ENCODE assay signal across 8 mouse cellular contexts in genomic region chr16:23225821-23226600, GRCm38 (mm10). TPM values are rescaled to one million over a fixed set of nuclear protein-coding genes. Genes with fewer than 3 reads are reported as not detected.
A peak's percentile ranks its signal among the peaks of the same experiment; 100 is the strongest.
DNase-seq lines count a peak whose midpoint lies in the region; ATAC-seq lines count a peak whose summit lies in the region.

No protein-coding gene starts in this region.

- peaks cover 13% of the 10 kb centered on the region; the same call in 1 of the 2 replicates for H3K4me1 ChIP-seq in limb, embryonic 11.5 days (ENCODE audit: control insufficient read depth, insufficient read depth, low read length)
- peaks cover 24% of the 10 kb centered on the region for H3K4me1 ChIP-seq in midbrain, embryonic 12.5 days

- no peaks in the 10 kb centered on the region for H3K27me3 ChIP-seq in limb, embryonic 11.5 days (ENCODE audit: control insufficient read depth, insufficient read depth, low read length)
- 0 out of 2 replicates have a peak, but pooled peaks cover 8% of the 10 kb centered on the region for H3K27me3 ChIP-seq in midbrain, embryonic 12.5 days

- H3K27ac ChIP-seq in limb, embryonic 11.5 days (replicated peaks; ENCODE audit: low read depth, low read length): peak overlapping the region; percentile 58
- peak overlapping the region; percentile 92 for H3K27ac ChIP-seq in midbrain, embryonic 12.5 days (replicated peaks)

- DNase-seq in cerebellum, adult 18-20 months: peak; percentile 10 to 14
- no peak for DNase-seq in cerebellum, adult 11 months
- DNase-seq in cerebellum, postnatal 14 days: peak; percentile 54 to 58
- DNase-seq in gastrocnemius, postnatal 14 days: peak; percentile 28
- DNase-seq in induced T-regulatory cell, adult 2 months (ENCODE audit: low read depth): peak; percentile 82
- DNase-seq in limb, embryonic 11.5 days (ENCODE audit: low spot score): peak; percentile 69
- DNase-seq in spleen, postnatal 4 days (ENCODE audit: low spot score in 2 of 2): peak; percentile 29 to 66

- H3K4me3 ChIP-seq in limb, embryonic 11.5 days (ENCODE audit: low read depth, low read length): peak overlapping the region; percentile 81
- H3K4me3 ChIP-seq in midbrain, embryonic 12.5 days: peak overlapping the region; percentile 78

- intact Hi-C loops in gastrocnemius, postnatal 14 days (cut with DNase I; ENCODE audit: low total_unique reads): no loop called here

- WGBS in limb, embryonic 11.5 days: under 1% methylated on average over 28 of the region's 28 CpGs
- 0% methylated on average over 28 of the region's 28 CpGs for WGBS in midbrain, embryonic 12.5 days

- ATAC-seq in limb, embryonic 11.5 days (ENCODE audit: insufficient number of reproducible peaks, low FRiP score, low TSS enrichment, low read depth): peak; percentile 18; the same call in 1 of the 2 replicates
- peak; percentile 31 for ATAC-seq in midbrain, embryonic 12.5 days (ENCODE audit: low FRiP score, low read depth)

- H3K9ac ChIP-seq in limb, embryonic 11.5 days (ENCODE audit: low read length): peak overlapping the region; percentile 98
- peak overlapping the region; percentile 95 for H3K9ac ChIP-seq in midbrain, embryonic 12.5 days (replicated peaks)

- H3K36me3 ChIP-seq in limb, embryonic 11.5 days (ENCODE audit: control insufficient read depth, insufficient read depth, low read length): no peaks in the 10 kb centered on the region
- H3K36me3 ChIP-seq in midbrain, embryonic 12.5 days: no peaks in the 10 kb centered on the region

- no peaks in the 10 kb centered on the region for H3K9me3 ChIP-seq in limb, embryonic 11.5 days (ENCODE audit: control insufficient read depth, low read length)
- H3K9me3 ChIP-seq in midbrain, embryonic 12.5 days: no peaks in the 10 kb centered on the region

- H3K4me2 ChIP-seq in limb, embryonic 11.5 days (ENCODE audit: low read depth, severe bottlenecking): peak overlapping the region; percentile 71
- peak overlapping the region; percentile 88 for H3K4me2 ChIP-seq in midbrain, embryonic 12.5 days (replicated peaks)

RNA-seq across cellular contexts. Expression of gene St6gal1, which starts 1.5 kb away (rescaled TPM):
- 1 to 10 TPM; 6.4 to 8.9 TPM for total RNA-seq in gastrocnemius, postnatal 14 days (2021)
- polyA plus RNA-seq in limb, embryonic 11.5 days (2014; fragmentation: Nextera tagmentation; extraction: Ambion mirVana): 29.1 and 30.4 TPM in 2 replicates
- 39.9 and 46.6 TPM in 2 replicates for polyA plus RNA-seq in midbrain, embryonic 12.5 days (2016; fragmentation: Nextera tagmentation; extraction: Ambion mirVana)
